8 mouse cellular contexts compared by ENCODE assay signal in the genomic region with DNA sequence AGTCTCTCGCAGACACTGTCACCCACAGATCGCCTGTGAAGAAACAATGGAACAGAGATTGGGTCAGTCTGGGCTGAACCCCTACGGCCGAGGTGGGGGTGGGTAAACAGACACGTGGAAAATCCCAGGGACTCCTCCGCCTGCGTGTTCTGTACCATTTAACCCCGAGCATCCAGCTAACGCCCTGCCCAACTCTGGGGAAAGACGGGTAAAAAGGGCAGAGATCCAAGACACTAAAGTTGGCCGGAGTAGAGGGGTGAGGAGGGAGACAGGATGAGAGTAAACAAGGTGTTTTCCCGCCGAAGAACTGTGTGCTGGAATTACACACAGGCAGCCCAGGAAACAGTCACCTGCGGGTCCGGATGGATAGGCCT. TPM values are rescaled to one million over a fixed set of nuclear protein-coding genes. Genes with fewer than 3 reads are reported as not detected.
A peak's percentile ranks its signal among the peaks of the same experiment; 100 is the strongest.
DNase-seq lines count a peak whose midpoint lies in the region; ATAC-seq and TF ChIP-seq lines count a peak whose summit lies in the region.

No protein-coding gene starts in this region.

- H3K4me1 ChIP-seq in cerebellum, adult 2 months (ENCODE audit: control insufficient read depth, insufficient read depth, low read length): no peaks in the 10 kb centered on the region
- H3K4me1 ChIP-seq in forebrain, embryonic 11.5 days (replicated peaks; ENCODE audit: control insufficient read depth, insufficient read depth, low read length): no peaks in the 10 kb centered on the region; the same call in 1 of the 2 replicates
- peaks cover 6% of the 10 kb centered on the region for H3K4me1 ChIP-seq in intestine, embryonic 14.5 days (replicated peaks; ENCODE audit: control insufficient read depth, insufficient read depth, low read length)
- peaks cover 42% of the 10 kb centered on the region for H3K4me1 ChIP-seq in midbrain, embryonic 10.5 days

- peaks cover 1% of the 10 kb centered on the region for H3K79me3 ChIP-seq in C2C12 (ENCODE audit: low read depth)

- H3K36me3 ChIP-seq in C2C12 (ENCODE audit: control insufficient read depth, insufficient read depth): no peaks in the 10 kb centered on the region
- no peaks in the 10 kb centered on the region for H3K36me3 ChIP-seq in forebrain, embryonic 11.5 days (ENCODE audit: control insufficient read depth, insufficient read depth, low read length)
- no peaks in the 10 kb centered on the region for H3K36me3 ChIP-seq in intestine, embryonic 14.5 days (ENCODE audit: control insufficient read depth, insufficient read depth, low read length)
- no peaks in the 10 kb centered on the region for H3K36me3 ChIP-seq in midbrain, embryonic 10.5 days

- H3K9me3 ChIP-seq in forebrain, embryonic 11.5 days (ENCODE audit: control insufficient read depth, low read length): no peaks in the 10 kb centered on the region
- no peaks in the 10 kb centered on the region for H3K9me3 ChIP-seq in intestine, embryonic 14.5 days (ENCODE audit: control insufficient read depth, low read length)
- no peaks in the 10 kb centered on the region for H3K9me3 ChIP-seq in midbrain, embryonic 10.5 days (replicated peaks)

- no peaks in the 10 kb centered on the region for H3K79me2 ChIP-seq in C2C12 (ENCODE audit: control insufficient read depth, insufficient read depth)

- H3K4me3 ChIP-seq in cerebellum, adult 2 months (replicated peaks; ENCODE audit: insufficient read depth, low read depth, low read length): peak overlapping the region; percentile 46
- peak overlapping the region; percentile 37 for H3K4me3 ChIP-seq in C2C12 (ENCODE audit: insufficient read depth, poor library complexity, severe bottlenecking)
- peak overlapping the region; percentile 63 for H3K4me3 ChIP-seq in forebrain, embryonic 11.5 days (ENCODE audit: low read depth, low read length)
- H3K4me3 ChIP-seq in intestine, embryonic 14.5 days (ENCODE audit: low read depth, low read length): peak overlapping the region; percentile 66
- H3K4me3 ChIP-seq in midbrain, embryonic 10.5 days: peak overlapping the region; percentile 82

- DNase-seq in cerebellum, adult 2 months: peak in 1 of 2 experiments; percentile 27
- DNase-seq in cerebellum, adult 11 months: no peak
- no peak for DNase-seq in forebrain, embryonic 11.5 days (ENCODE audit: low spot score)
- DNase-seq in intestine, embryonic 14.5 days (ENCODE audit: low spot score): peak; percentile 78
- DNase-seq in midbrain, embryonic 10.5 days (ENCODE audit: low spot score): peak; percentile 52
- no peak for DNase-seq in urinary bladder, postnatal 10 days (ENCODE audit: low spot score)
- no peak for DNase-seq in ovary, postnatal 14 days (ENCODE audit: low spot score)

- H3K27me3 ChIP-seq in cerebellum, adult 2 months (ENCODE audit: control insufficient read depth, insufficient read depth, low read length): no peaks in the 10 kb centered on the region
- no peaks in the 10 kb centered on the region for H3K27me3 ChIP-seq in C2C12 (ENCODE audit: control insufficient read depth, insufficient read depth, insufficient read length)
- 0 out of 2 replicates have a peak, but pooled peaks cover 3% of the 10 kb centered on the region for H3K27me3 ChIP-seq in forebrain, embryonic 11.5 days (ENCODE audit: control insufficient read depth, insufficient read depth, low read length)
- H3K27me3 ChIP-seq in intestine, embryonic 14.5 days (replicated peaks; ENCODE audit: control insufficient read depth, insufficient read depth, low read length): 0 out of 2 replicates have a peak, but pooled peaks cover 6% of the 10 kb centered on the region
- peaks cover 49% of the 10 kb centered on the region for H3K27me3 ChIP-seq in midbrain, embryonic 10.5 days (ENCODE audit: low read depth, poor library complexity, severe bottlenecking)

- peak overlapping the region; percentile 90 for H3ac ChIP-seq in C2C12 (ENCODE audit: control insufficient read depth, insufficient read length, low read depth)

- TF ChIP-seq CTCF in cerebellum, adult 2 months (IDR thresholded peaks at IDR 0.05; ENCODE audit: borderline replicate concordance, insufficient read depth, low read depth, low read length): no peak
- no peak for TF ChIP-seq CTCF in C2C12 (IDR thresholded peaks at IDR 0.05; ENCODE audit: control insufficient read depth, insufficient read depth, insufficient read length)

- peak overlapping the region; percentile 67 for H3K9ac ChIP-seq in forebrain, embryonic 11.5 days (ENCODE audit: low read length)
- peak overlapping the region; percentile 69 for H3K9ac ChIP-seq in intestine, embryonic 14.5 days (ENCODE audit: low read length)

- WGBS in cerebellum, adult 2 months: under 1% methylated on average over 15 of the region's 15 CpGs
- under 1% methylated on average over 15 of the region's 15 CpGs for WGBS in forebrain, embryonic 11.5 days
- WGBS in intestine, embryonic 14.5 days: 0% methylated on average over 15 of the region's 15 CpGs
- under 1% methylated on average over 15 of the region's 15 CpGs for WGBS in midbrain, embryonic 10.5 days

- no peak overlapping the region for H3K27ac ChIP-seq in cerebellum, adult 2 months (ENCODE audit: insufficient read depth, low read length)
- H3K27ac ChIP-seq in forebrain, embryonic 11.5 days (ENCODE audit: low read depth, low read length): peak overlapping the region; percentile 53; the same call in 1 of the 2 replicates
- H3K27ac ChIP-seq in intestine, embryonic 14.5 days (ENCODE audit: low read depth): no peak overlapping the region; the same call in 1 of the 2 replicates
- peak overlapping the region; percentile 91 for H3K27ac ChIP-seq in midbrain, embryonic 10.5 days (replicated peaks)

- peak overlapping the region; percentile 98 for H3K4me2 ChIP-seq in forebrain, embryonic 11.5 days (ENCODE audit: low read depth, low read length, severe bottlenecking)
- H3K4me2 ChIP-seq in intestine, embryonic 14.5 days (ENCODE audit: low read length): peak overlapping the region; percentile 94

- TF ChIP-seq POLR2A in cerebellum, adult 2 months (IDR thresholded peaks at IDR 0.05; ENCODE audit: borderline replicate concordance, insufficient read depth, low read length): no peak

- 0 out of 2 replicates have a peak, but pooled peaks have one; percentile 9 for ATAC-seq in forebrain, embryonic 11.5 days (replicated peaks; ENCODE audit: low FRiP score)
- ATAC-seq in intestine, embryonic 14.5 days (replicated peaks; ENCODE audit: low FRiP score, low TSS enrichment, low read depth): no peak

TF ChIP-seq in C2C12, 6 proteins besides CTCF, POLR2A, EP300 and RAD21:
- TF ChIP-seq CEBPB (IDR thresholded peaks at IDR 0.05; ENCODE audit: low read depth) (no peak), MYOG (IDR thresholded peaks at IDR 0.05; ENCODE audit: control insufficient read depth, extremely low read depth, insufficient read length) (no peak), MYOD1 (IDR thresholded peaks at IDR 0.05; ENCODE audit: control insufficient read depth, insufficient read length, low read depth) (no peak), USF1 (IDR thresholded peaks at IDR 0.05; ENCODE audit: low read depth) (no peak), MAX (IDR thresholded peaks at IDR 0.05) (no peak), FOSL1 (IDR thresholded peaks at IDR 0.05; ENCODE audit: insufficient read depth, low read length, poor library complexity, severe bottlenecking) (no peak)

RNA-seq across cellular contexts. Expression of a gene that starts 1.8 kb away (rescaled TPM):
- polyA plus RNA-seq in cerebellum, adult 2 months (2012; rRNA removed): 16.6 TPM in 2 replicates
- polyA plus RNA-seq in C2C12 (2012; fragmentation: generic; extraction: Trizol): 21.6 TPM
- polyA plus RNA-seq in forebrain, embryonic 11.5 days (2014; fragmentation: Nextera tagmentation; extraction: Ambion mirVana): 52.5 and 57.2 TPM in 2 replicates
- polyA plus RNA-seq in intestine, embryonic 14.5 days (2014; fragmentation: Nextera tagmentation; extraction: Ambion mirVana): 47.1 and 52.7 TPM in 2 replicates
- polyA plus RNA-seq in midbrain, embryonic 10.5 days (2016; fragmentation: Nextera tagmentation; extraction: Ambion mirVana): 27.9 and 30.4 TPM in 2 replicates

Comparison
In these comparisons a context has a peak if more than half of its experiments do, and no peak if none do; other contexts are left out.
1. DNase-seq: peak in intestine, embryonic 14.5 days (single experiment) and midbrain, embryonic 10.5 days (single experiment); none in cerebellum, adult 11 months (single experiment), forebrain, embryonic 11.5 days (single experiment), urinary bladder, postnatal 10 days (single experiment) and ovary, postnatal 14 days (single experiment).
2. H3K27ac ChIP-seq: peak in forebrain, embryonic 11.5 days (single experiment) and midbrain, embryonic 10.5 days (single experiment); none in cerebellum, adult 2 months (single experiment) and intestine, embryonic 14.5 days (single experiment).
3. Peak in every context shown above with its lines, with median percentiles within 50 percentile points of each other: H3K4me3 ChIP-seq.